Mouse (Mus musculus): ENCODE results near the gene Carmil1.

- TF ChIP-seq CTCF (IDR thresholded peaks at IDR 0.05; ENCODE audit: insufficient read depth, low read depth, low read length) (no peak), POLR2A (IDR thresholded peaks at IDR 0.05; ENCODE audit: insufficient read depth, low read depth, low read length) (no peak)
Observed at GRCm38 (mm10) chr13:24206097-24206496, 74.5 kb downstream of the Carmil1 start.

All from olfactory bulb, adult 2 months (tissue).